Mouse (Mus musculus) kidney, embryonic 15.5 days (tissue): ENCODE measurements around the gene Nradd. TPM values are rescaled to one million over a fixed set of nuclear protein-coding genes. Genes with fewer than 3 reads are reported as not detected.

Source experiments
- ATAC-seq: fragments of 200-750 bp; cut with Nextera tagmentation; replicated peaks from 2 replicates; pipeline ENCODE4 v1.8.0; 2017; ENCODE audit warnings: moderate TSS enrichment; ENCODE audit not compliant: low FRiP score
- H3K27ac ChIP-seq: fragments of 300-500 bp; sonication (generic); 2 replicates; pipeline ENCODE4 v1.5.1; 2015; ENCODE audit warnings: mild to moderate bottlenecking, inconsistent platforms
- H3K27me3 ChIP-seq: fragments of 300-500 bp; sonication (generic); 2 replicates; pipeline ENCODE4 v1.6.1; 2015; ENCODE audit warnings: inconsistent platforms
- H3K36me3 ChIP-seq: fragments of 300-500 bp; sonication (generic); 2 replicates; pipeline ENCODE4 v1.6.1; 2015; ENCODE audit warnings: inconsistent platforms
- H3K4me1 ChIP-seq: fragments of 300-500 bp; sonication (generic); 2 replicates; pipeline ENCODE4 v1.6.1; 2015; ENCODE audit warnings: inconsistent platforms
- H3K4me2 ChIP-seq: fragments of 300-500 bp; sonication (generic); 2 replicates; pipeline ENCODE4 v1.6.1; 2015; ENCODE audit warnings: moderate library complexity, mild to moderate bottlenecking, inconsistent platforms
- H3K4me3 ChIP-seq: fragments of 300-500 bp; sonication (generic); replicated peaks from 2 replicates; pipeline ENCODE4 v1.5.1; 2015; ENCODE audit warnings: mild to moderate bottlenecking, inconsistent platforms
- H3K9ac ChIP-seq: fragments of 300-500 bp; sonication (generic); 2 replicates; pipeline ENCODE4 v1.6.1; 2015; ENCODE audit warnings: mild to moderate bottlenecking, inconsistent platforms
- H3K9me3 ChIP-seq: fragments of 300-500 bp; sonication (generic); replicated peaks from 2 replicates; pipeline ENCODE4 v1.6.1; 2016; ENCODE audit warnings: inconsistent platforms
- WGBS: fragments of 180-500 bp; shearing (Covaris S2); methylation state at CpG from one replicate; pipeline ENCODE4 v1.1.7; 2015; ENCODE audit warnings: mixed read lengths; 5-methylcytosine and 5-hydroxymethylcytosine counted together
- polyA plus RNA-seq: library from polyadenylated mRNA; unstranded; fragments of >200 nt; fragmentation: Nextera tagmentation; extraction: Ambion mirVana; gene quantifications from 2 replicates; pipeline ENCODE4 v1.2.1, GENCODE M21; 2015

The Nradd gene
- polyA plus RNA-seq, 1 experiment from 2014 or later = 56.4 TPM

- H3K4me1 ChIP-seq = peaks cover 37% of the 10 kb centered on the region
- 74% methylated on average over 9 of the region's 9 CpGs for WGBS
Measured at GRCm38 (mm10) chr9:110645219-110645618, 21.0 kb upstream of the Nradd start.

GRCm38 (mm10) chr9:110644295-110644694, 20.0 kb upstream of the Nradd start:
- WGBS = 63% methylated on average over 10 of the region's 10 CpGs
- H3K4me3 ChIP-seq = no peak overlapping the region
- no peaks in the 10 kb centered on the region for H3K27me3 ChIP-seq
- no peaks in the 10 kb centered on the region for H3K9me3 ChIP-seq
- peak overlapping the region; percentile 76; the same call in 1 of the 2 replicates for H3K27ac ChIP-seq
- no peak overlapping the region for H3K4me2 ChIP-seq
- H3K36me3 ChIP-seq = peaks cover 4% of the 10 kb centered on the region; the same call in 1 of the 2 replicates
- no peak overlapping the region for H3K9ac ChIP-seq
- ATAC-seq = 0 out of 2 replicates have a peak, but pooled peaks have one; percentile 3
- peaks cover 37% of the 10 kb centered on the region for H3K4me1 ChIP-seq

More at GRCm38 (mm10) chr9:110645219-110645618, 21.0 kb upstream of the Nradd start:
- no peak overlapping the region for H3K4me3 ChIP-seq
- H3K9me3 ChIP-seq = no peaks in the 10 kb centered on the region
- no peaks in the 10 kb centered on the region for H3K27me3 ChIP-seq
- H3K9ac ChIP-seq = no peak overlapping the region
- H3K4me2 ChIP-seq = no peak overlapping the region
- no peak for ATAC-seq
- no peaks in the 10 kb centered on the region for H3K36me3 ChIP-seq
- H3K27ac ChIP-seq = no peak overlapping the region

- Histone ChIP-seq H3K27ac (peak overlapping the region; percentile 76; the same call in 1 of the 2 replicates), H3K27me3 (no peaks in the 10 kb centered on the region), H3K4me2 (no peak overlapping the region), H3K4me3 (no peak overlapping the region), H3K4me1 (peaks cover 37% of the 10 kb centered on the region), H3K9ac (no peak overlapping the region), H3K9me3 (no peaks in the 10 kb centered on the region), H3K36me3 (peaks cover 8% of the 10 kb centered on the region; the same call in 1 of the 2 replicates)
- 50% methylated on average over 9 of the region's 9 CpGs for WGBS
- ATAC-seq = peak; percentile 66
Measured at GRCm38 (mm10) chr9:110643787-110644186, 19.5 kb upstream of the Nradd start.

- H3K4me1 ChIP-seq = peaks cover 37% of the 10 kb centered on the region
- no peaks in the 10 kb centered on the region for H3K9me3 ChIP-seq
- H3K27me3 ChIP-seq = no peaks in the 10 kb centered on the region
- H3K4me3 ChIP-seq = no peak overlapping the region
- 22% methylated on average over 5 of the region's 5 CpGs for WGBS
- no peak overlapping the region for H3K4me2 ChIP-seq
- peaks cover 16% of the 10 kb centered on the region for H3K36me3 ChIP-seq
- ATAC-seq = peak; percentile 68
- peak overlapping the region; percentile 76 for H3K27ac ChIP-seq
- no peak overlapping the region for H3K9ac ChIP-seq
Measured at GRCm38 (mm10) chr9:110642812-110643524, 18.7 kb upstream of the Nradd start.

DNA sequence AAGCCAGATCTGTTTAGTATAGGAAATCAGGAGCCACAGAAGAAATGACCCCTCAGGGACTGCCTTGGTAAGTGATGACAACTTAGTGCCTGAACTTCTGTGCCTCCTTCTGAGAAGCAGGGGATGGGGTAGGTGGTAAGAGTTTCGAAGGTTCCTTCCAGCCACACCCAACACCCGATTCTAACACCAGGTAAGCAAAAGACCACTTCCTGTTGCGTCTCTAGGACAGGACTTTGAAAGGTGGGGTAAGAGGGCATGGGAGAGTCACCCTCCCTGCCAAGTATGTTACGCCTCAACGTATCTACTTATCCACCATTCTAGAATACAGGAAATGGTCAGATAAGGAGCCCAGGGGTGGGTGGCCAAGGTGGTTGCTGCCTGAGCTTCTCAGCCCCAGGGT, 16.8 kb upstream of the Nradd start:
- Histone ChIP-seq H3K4me3 (no peak overlapping the region), H3K36me3 (peaks cover 27% of the 10 kb centered on the region), H3K27ac (no peak overlapping the region), H3K27me3 (no peaks in the 10 kb centered on the region), H3K4me2 (no peak overlapping the region), H3K9ac (no peak overlapping the region), H3K4me1 (peaks cover 37% of the 10 kb centered on the region), H3K9me3 (no peaks in the 10 kb centered on the region)
- ATAC-seq = no peak
- 88% methylated on average over 5 of the region's 5 CpGs for WGBS

- Histone ChIP-seq H3K27ac (no peak overlapping the region), H3K36me3 (peaks cover 28% of the 10 kb centered on the region), H3K9ac (no peak overlapping the region), H3K4me2 (no peak overlapping the region), H3K4me1 (peaks cover 23% of the 10 kb centered on the region), H3K27me3 (peaks cover 13% of the 10 kb centered on the region), H3K9me3 (no peaks in the 10 kb centered on the region), H3K4me3 (no peak overlapping the region)
- no peak for ATAC-seq
- 87% methylated on average over 10 of the region's 10 CpGs for WGBS
Measured at GRCm38 (mm10) chr9:110638611-110639021, 14.4 kb upstream of the Nradd start.

DNA sequence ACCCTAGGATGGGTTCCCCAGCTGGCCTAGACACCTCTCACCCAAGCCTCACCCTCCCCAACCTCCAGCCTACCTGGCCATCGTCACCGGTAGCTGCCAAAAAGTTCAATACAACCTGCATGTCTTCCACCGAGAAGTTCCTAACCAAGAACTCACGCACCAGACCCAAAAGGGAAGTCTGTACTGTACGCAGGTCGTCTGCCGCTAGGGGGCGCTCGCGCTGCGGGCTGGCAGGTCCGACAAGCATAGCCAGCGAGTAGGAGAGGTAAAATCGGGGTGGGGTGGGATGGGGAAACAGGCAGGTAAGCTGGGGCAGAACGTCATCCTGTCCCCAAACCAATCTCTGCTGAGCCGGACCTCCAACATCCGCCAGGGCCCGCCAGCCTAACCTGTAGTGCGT, 11.0 kb upstream of the Nradd start:
- H3K4me1 ChIP-seq = peaks cover 23% of the 10 kb centered on the region
- H3K27me3 ChIP-seq = peaks cover 37% of the 10 kb centered on the region
- no peaks in the 10 kb centered on the region for H3K9me3 ChIP-seq
- no peak overlapping the region for H3K9ac ChIP-seq
- no peak overlapping the region for H3K4me2 ChIP-seq
- H3K36me3 ChIP-seq = peaks cover 36% of the 10 kb centered on the region
- no peak; the same call in 1 of the 2 replicates for ATAC-seq
- H3K4me3 ChIP-seq = no peak overlapping the region
- H3K27ac ChIP-seq = no peak overlapping the region
- 7% methylated on average over 19 of the region's 19 CpGs for WGBS

DNA sequence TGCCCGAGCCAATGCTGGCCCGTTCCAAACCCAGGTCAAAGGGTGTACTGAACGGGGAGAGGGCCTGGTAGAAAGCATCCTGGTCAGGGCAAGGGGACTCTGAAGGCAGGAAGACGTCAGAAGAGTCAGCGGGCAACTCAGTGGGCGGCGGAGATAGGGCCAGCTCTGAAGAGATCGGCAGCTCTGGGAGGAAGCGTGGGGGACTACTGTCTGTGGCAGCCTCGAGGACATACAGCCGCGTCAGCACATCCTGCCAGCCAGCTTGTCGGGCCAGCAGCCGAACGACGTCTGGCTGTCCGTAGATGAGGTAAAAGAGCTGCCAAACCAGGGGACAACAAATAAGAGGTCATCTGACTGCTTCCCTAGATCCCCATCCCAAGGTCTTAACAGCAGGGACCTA, 9.6 kb upstream of the Nradd start:
- Histone ChIP-seq H3K4me3 (no peak overlapping the region), H3K4me2 (no peak overlapping the region), H3K36me3 (peaks cover 31% of the 10 kb centered on the region), H3K4me1 (peaks cover 26% of the 10 kb centered on the region), H3K27ac (no peak overlapping the region), H3K9me3 (no peaks in the 10 kb centered on the region), H3K9ac (no peak overlapping the region), H3K27me3 (peaks cover 37% of the 10 kb centered on the region)
- ATAC-seq = no peak
- WGBS = 70% methylated on average over 17 of the region's 17 CpGs

DNA sequence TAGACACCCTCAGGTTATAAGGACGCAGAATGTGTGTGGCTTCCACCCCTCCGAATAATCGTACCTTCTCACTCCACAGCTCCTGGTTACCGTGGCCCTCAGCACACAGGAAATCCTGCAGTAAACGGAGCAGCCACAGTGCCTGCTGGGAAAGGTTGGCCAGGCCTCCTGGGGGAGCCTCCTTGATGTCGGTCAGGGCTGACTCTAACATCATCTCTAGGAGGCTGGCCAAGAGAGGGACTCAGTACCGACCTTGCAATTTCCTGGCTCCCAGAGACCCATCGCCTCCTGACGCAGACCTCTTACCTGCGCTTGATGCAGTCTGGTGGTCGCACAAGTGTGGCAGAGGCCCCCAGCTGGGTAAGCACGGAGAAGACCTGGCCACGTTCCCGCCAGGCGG, 8.4 kb upstream of the Nradd start:
- peaks cover 37% of the 10 kb centered on the region for H3K27me3 ChIP-seq
- WGBS = 80% methylated on average over 15 of the region's 15 CpGs
- no peak overlapping the region for H3K27ac ChIP-seq
- no peak for ATAC-seq
- no peaks in the 10 kb centered on the region for H3K9me3 ChIP-seq
- H3K4me2 ChIP-seq = no peak overlapping the region
- H3K4me1 ChIP-seq = peaks cover 26% of the 10 kb centered on the region
- H3K4me3 ChIP-seq = no peak overlapping the region
- H3K9ac ChIP-seq = no peak overlapping the region
- H3K36me3 ChIP-seq = peaks cover 31% of the 10 kb centered on the region

DNA sequence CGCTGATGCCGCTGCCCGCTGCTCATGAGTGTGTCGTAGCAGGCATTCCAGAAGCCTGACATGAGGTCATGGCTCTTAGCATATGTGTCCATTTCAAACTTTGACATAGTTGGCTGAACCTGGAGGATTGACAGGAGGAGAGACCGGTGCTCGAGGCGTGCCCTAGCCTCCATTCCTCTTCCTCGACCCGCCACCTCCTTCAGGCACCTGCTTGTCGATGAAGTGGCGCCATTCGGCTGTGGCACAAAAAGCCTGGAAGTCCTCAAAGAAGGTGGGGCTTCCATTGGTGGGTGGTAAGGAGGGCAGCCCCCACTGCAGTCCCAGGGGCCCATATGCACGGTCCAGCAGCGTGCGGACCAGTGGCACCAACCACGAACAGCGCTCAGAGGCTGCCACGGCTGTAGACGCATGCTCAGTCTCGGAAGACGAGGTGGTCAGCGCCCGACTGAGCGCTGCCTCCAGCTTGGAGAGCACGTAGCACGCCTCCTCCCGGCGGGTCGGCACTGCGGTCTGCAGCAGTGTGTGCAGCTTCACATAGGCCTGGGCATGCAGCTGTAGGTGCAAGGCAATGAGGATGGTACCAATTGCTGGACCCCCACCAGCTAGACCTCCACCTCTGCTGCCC, 7.5 kb upstream of the Nradd start:
- H3K9me3 ChIP-seq = no peaks in the 10 kb centered on the region
- H3K27ac ChIP-seq = no peak overlapping the region
- H3K4me2 ChIP-seq = peak overlapping the region; percentile 40
- no peak overlapping the region for H3K9ac ChIP-seq
- H3K4me1 ChIP-seq = peaks cover 26% of the 10 kb centered on the region
- H3K27me3 ChIP-seq = peaks cover 37% of the 10 kb centered on the region
- peaks cover 39% of the 10 kb centered on the region for H3K36me3 ChIP-seq
- no peak for ATAC-seq
- 25% methylated on average over 30 of the region's 30 CpGs for WGBS
- peak overlapping the region; percentile 17 for H3K4me3 ChIP-seq

DNA sequence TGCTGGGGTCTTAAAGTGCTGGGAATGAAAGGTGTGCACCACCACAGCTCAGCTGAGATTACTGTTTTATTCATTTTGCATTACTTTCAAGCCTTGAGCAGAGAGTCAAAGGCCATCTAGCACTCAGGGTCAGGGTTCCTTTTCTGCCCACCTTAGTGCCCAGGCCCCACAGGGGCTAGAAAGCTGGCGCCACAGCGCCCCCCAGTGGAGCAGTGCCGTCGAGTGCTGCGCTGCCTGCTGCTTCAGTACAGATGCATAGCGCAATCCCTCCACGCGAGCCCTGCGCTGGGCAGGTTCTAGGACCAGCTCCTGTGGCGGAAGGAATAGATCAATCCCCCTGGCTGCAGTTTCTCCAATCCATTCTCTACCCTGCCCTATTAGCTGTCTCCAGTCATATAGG, 6.9 kb upstream of the Nradd start:
- Histone ChIP-seq H3K36me3 (peaks cover 35% of the 10 kb centered on the region), H3K4me3 (no peak overlapping the region), H3K4me2 (peak overlapping the region; percentile 40), H3K9ac (no peak overlapping the region), H3K4me1 (peaks cover 26% of the 10 kb centered on the region), H3K27ac (no peak overlapping the region), H3K9me3 (no peaks in the 10 kb centered on the region), H3K27me3 (peaks cover 37% of the 10 kb centered on the region)
- ATAC-seq = no peak
- 32% methylated on average over 10 of the region's 10 CpGs for WGBS

DNA sequence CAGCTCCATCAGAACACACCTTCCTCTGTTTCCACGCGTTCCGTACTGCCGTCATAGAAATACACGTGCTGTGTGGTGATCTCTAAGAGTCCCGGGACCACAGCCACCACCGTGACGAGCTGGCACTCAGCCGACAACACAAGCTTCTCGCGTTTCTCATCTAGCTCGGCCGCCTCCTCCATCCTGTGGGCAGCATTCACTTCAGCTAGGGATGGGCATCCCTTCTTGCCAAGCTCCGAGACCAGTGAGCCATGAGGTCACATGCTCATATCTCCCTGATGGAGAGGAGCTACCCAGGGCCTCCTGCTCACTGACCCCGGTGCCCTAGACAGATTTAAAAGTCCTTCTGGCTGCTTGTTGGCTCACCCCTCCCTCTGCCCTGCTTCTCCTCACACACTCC, 5.9 kb upstream of the Nradd start:
- 62% methylated on average over 15 of the region's 15 CpGs for WGBS
- Histone ChIP-seq H3K4me3 (no peak overlapping the region), H3K4me1 (peaks cover 31% of the 10 kb centered on the region), H3K27me3 (peaks cover 33% of the 10 kb centered on the region), H3K9ac (no peak overlapping the region), H3K9me3 (no peaks in the 10 kb centered on the region), H3K4me2 (no peak overlapping the region), H3K36me3 (peaks cover 34% of the 10 kb centered on the region), H3K27ac (no peak overlapping the region)
- ATAC-seq = peak; percentile 38; the same call in 1 of the 2 replicates
